Mouse (Mus musculus): ENCODE results near the gene Gcnt4.
A peak's percentile ranks its signal among the peaks of the same experiment; 100 is the strongest.
"Not testable (repeated sequence)": the region's sequence is repeated elsewhere in the genome, so short reads cannot be mapped to it uniquely, and the experiment has no call there.

Gene Gcnt4

GRCm38 (mm10) chr13:96923999-96924961, at the start of gene Gcnt4:
Gene Gcnt4, plus strand, starts transcription at chr13:96924689.
- peak; percentile 75 for DNase-seq (ENCODE audit: low spot score)

- peak; percentile 51 for DNase-seq (ENCODE audit: low spot score)
Observed at GRCm38 (mm10) chr13:96878220-96879057, 46.0 kb upstream of the Gcnt4 start.

GRCm38 (mm10) chr13:96884534-96884933, 40.0 kb upstream of the Gcnt4 start:
- DNase-seq (ENCODE audit: low spot score) = no peak

- DNase-seq (ENCODE audit: low spot score) = no peak
Observed at GRCm38 (mm10) chr13:96889985-96890384, 34.5 kb upstream of the Gcnt4 start.

- DNase-seq (ENCODE audit: low spot score) = no peak
Observed at GRCm38 (mm10) chr13:96895144-96895543, 29.3 kb upstream of the Gcnt4 start.

- peak; percentile 66 for DNase-seq (ENCODE audit: low spot score)
Observed at GRCm38 (mm10) chr13:96906717-96907116, 17.8 kb upstream of the Gcnt4 start.

- no peak for DNase-seq (ENCODE audit: low spot score)
Observed at GRCm38 (mm10) chr13:96911202-96911601, 13.3 kb upstream of the Gcnt4 start.

GRCm38 (mm10) chr13:96923134-96923533, 1.4 kb upstream of the Gcnt4 start:
- DNase-seq (ENCODE audit: low spot score) = not testable (repeated sequence)

GRCm38 (mm10) chr13:96924985-96925745, 676 bp downstream of the Gcnt4 start:
- DNase-seq (ENCODE audit: low spot score) = peak; percentile 55

GRCm38 (mm10) chr13:96925991-96926725, 1.7 kb downstream of the Gcnt4 start:
- peak; percentile 26 for DNase-seq (ENCODE audit: low spot score)

GRCm38 (mm10) chr13:96927781-96928180, 3.3 kb downstream of the Gcnt4 start:
- no peak for DNase-seq (ENCODE audit: low spot score)

- DNase-seq (ENCODE audit: low spot score) = peak; percentile 77
Observed at GRCm38 (mm10) chr13:96928432-96929039, 4.0 kb downstream of the Gcnt4 start.

- DNase-seq (ENCODE audit: low spot score) = no peak
Observed at GRCm38 (mm10) chr13:96932745-96933144, 8.3 kb downstream of the Gcnt4 start.

GRCm38 (mm10) chr13:96933367-96933766, 8.9 kb downstream of the Gcnt4 start:
- no peak for DNase-seq (ENCODE audit: low spot score)

GRCm38 (mm10) chr13:96936173-96936777, 11.8 kb downstream of the Gcnt4 start:
- DNase-seq (ENCODE audit: low spot score) = no peak

GRCm38 (mm10) chr13:96937059-96937558, 12.6 kb downstream of the Gcnt4 start:
- no peak for DNase-seq (ENCODE audit: low spot score)

GRCm38 (mm10) chr13:96939680-96940079, 15.2 kb downstream of the Gcnt4 start:
- no peak for DNase-seq (ENCODE audit: low spot score)

- not testable (repeated sequence) for DNase-seq (ENCODE audit: low spot score)
Observed at GRCm38 (mm10) chr13:96941481-96941880, 17.0 kb downstream of the Gcnt4 start.

GRCm38 (mm10) chr13:96943571-96943970, 19.1 kb downstream of the Gcnt4 start:
- DNase-seq (ENCODE audit: low spot score) = no peak

GRCm38 (mm10) chr13:96945748-96946147, 21.3 kb downstream of the Gcnt4 start:
- no peak for DNase-seq (ENCODE audit: low spot score)
